Mouse (Mus musculus) adrenal gland, postnatal 14 days (tissue): Measurements from ENCODE around the gene Gxylt1. TPM values are rescaled to one million over a fixed set of nuclear protein-coding genes. Genes with fewer than 3 reads are reported as not detected.
"Not testable (repeated sequence)": the region's sequence is repeated elsewhere in the genome, so short reads cannot be mapped to it uniquely, and the experiment has no call there.

ENCODE experiments used
- DNase-seq: peaks from one replicate; pipeline ENCODE4 v3.0.0; 2021; ENCODE audit warnings: mixed read lengths
- long read RNA-seq, 2 experiments: library from polyadenylated mRNA; stranded (forward); transcript quantifications; one replicate each; pipeline ENCODE4 v2.0.0; 2021
- total RNA-seq: library from RNA; stranded (reverse); gene quantifications from 2 replicates; pipeline ENCODE4 v1.2.3, GENCODE M21; 2021

The Gxylt1 gene
- 33.7 and 36.4 TPM in 2 replicates for total RNA-seq
- long read RNA-seq, experiment 1, full-length matches to known transcripts, result 6 of 13 reads
- long read RNA-seq, experiment 1, partial matches to known transcripts, result 1 of 13 reads
- long read RNA-seq, experiment 1, other reads (novel, unspliced or antisense), result 6 of 13 reads
- long read RNA-seq, experiment 2, full-length matches to known transcripts, result 9 of 15 reads
- long read RNA-seq, experiment 2, partial matches to known transcripts, result 1 of 15 reads
- long read RNA-seq, experiment 2, other reads (novel, unspliced or antisense), result 5 of 15 reads

GRCm38 (mm10) chr15:93274679-93275583 lies at the start of gene Gxylt1:
TSS of gene Gxylt1 (minus strand) at chr15:93275179.
- DNase-seq, result peak; percentile 100

GRCm38 (mm10) chr15:93318781-93319180 lies 43.8 kb upstream of the Gxylt1 start:
- peak; percentile 51 for DNase-seq

GRCm38 (mm10) chr15:93310304-93310703 lies 35.3 kb upstream of the Gxylt1 start:
- not testable (repeated sequence) for DNase-seq

- DNase-seq, result no peak
Observed at GRCm38 (mm10) chr15:93298197-93298596, 23.2 kb upstream of the Gxylt1 start.

- DNase-seq, result no peak
Observed at GRCm38 (mm10) chr15:93294483-93294882, 19.5 kb upstream of the Gxylt1 start.

GRCm38 (mm10) chr15:93288321-93288720 lies 13.3 kb upstream of the Gxylt1 start:
- no peak for DNase-seq

GRCm38 (mm10) chr15:93287628-93288027 lies 12.6 kb upstream of the Gxylt1 start:
- no peak for DNase-seq

GRCm38 (mm10) chr15:93285244-93285643 lies 10.3 kb upstream of the Gxylt1 start:
- peak; percentile 52 for DNase-seq

- DNase-seq, result no peak
Observed at GRCm38 (mm10) chr15:93284326-93284725, 9.3 kb upstream of the Gxylt1 start.

GRCm38 (mm10) chr15:93283349-93283748 lies 8.4 kb upstream of the Gxylt1 start:
- peak; percentile 66 for DNase-seq

GRCm38 (mm10) chr15:93276276-93276675 lies 1.3 kb upstream of the Gxylt1 start:
- peak; percentile 45 for DNase-seq

- peak; percentile 71 for DNase-seq
Observed at GRCm38 (mm10) chr15:93275623-93276022, 644 bp upstream of the Gxylt1 start.

GRCm38 (mm10) chr15:93273788-93274678 lies 946 bp downstream of the Gxylt1 start:
- no peak for DNase-seq

- no peak for DNase-seq
Observed at GRCm38 (mm10) chr15:93272948-93273347, 2.0 kb downstream of the Gxylt1 start.

GRCm38 (mm10) chr15:93270289-93270855 lies 4.6 kb downstream of the Gxylt1 start:
- DNase-seq, result peak; percentile 66

- DNase-seq, result no peak
Observed at GRCm38 (mm10) chr15:93269572-93269971, 5.4 kb downstream of the Gxylt1 start.

GRCm38 (mm10) chr15:93268001-93268400 lies 7.0 kb downstream of the Gxylt1 start:
- no peak for DNase-seq

- DNase-seq, result no peak
Observed at GRCm38 (mm10) chr15:93267479-93267878, 7.5 kb downstream of the Gxylt1 start.

- DNase-seq, result peak; percentile 65
Observed at GRCm38 (mm10) chr15:93266361-93266760, 8.6 kb downstream of the Gxylt1 start.

GRCm38 (mm10) chr15:93265728-93266127 lies 9.3 kb downstream of the Gxylt1 start:
- peak; percentile 81 for DNase-seq

- DNase-seq, result peak; percentile 47
Observed at GRCm38 (mm10) chr15:93265231-93265630, 9.7 kb downstream of the Gxylt1 start.

GRCm38 (mm10) chr15:93264221-93264620 lies 10.8 kb downstream of the Gxylt1 start:
- DNase-seq, result peak; percentile 57
